Mouse (Mus musculus) embryonic facial prominence, embryonic 15.5 days (tissue): ENCODE measurements around the gene Jag1. TPM values are rescaled to one million over a fixed set of nuclear protein-coding genes. Genes with fewer than 3 reads are reported as not detected.

Experiments
- ATAC-seq: fragments of 200-750 bp; cut with Nextera tagmentation; 2 replicates; pipeline ENCODE4 v1.8.0; 2017; ENCODE audit warnings: low read depth, moderate TSS enrichment; ENCODE audit not compliant: insufficient number of reproducible peaks, low FRiP score, low TSS enrichment
- H3K27ac ChIP-seq: fragments of 300-500 bp; sonication (generic); replicated peaks from 2 replicates; pipeline ENCODE4 v1.5.1; 2015; ENCODE audit warnings: mild to moderate bottlenecking, inconsistent platforms
- H3K27me3 ChIP-seq: fragments of 300-500 bp; sonication (generic); 2 replicates; pipeline ENCODE4 v1.6.1; 2015; ENCODE audit warnings: inconsistent platforms
- H3K36me3 ChIP-seq: fragments of 300-500 bp; sonication (generic); 2 replicates; pipeline ENCODE4 v1.6.1; 2015; ENCODE audit warnings: mild to moderate bottlenecking, inconsistent platforms
- H3K4me1 ChIP-seq: fragments of 300-500 bp; sonication (generic); 2 replicates; pipeline ENCODE4 v1.6.1; 2015; ENCODE audit warnings: inconsistent platforms
- H3K4me2 ChIP-seq: fragments of 300-500 bp; sonication (generic); replicated peaks from 2 replicates; pipeline ENCODE4 v1.6.1; 2015; ENCODE audit warnings: mild to moderate bottlenecking, inconsistent platforms
- H3K4me3 ChIP-seq: fragments of 300-500 bp; sonication (generic); replicated peaks from 2 replicates; pipeline ENCODE4 v1.5.1; 2015; ENCODE audit warnings: mild to moderate bottlenecking, inconsistent platforms
- H3K9ac ChIP-seq: fragments of 300-500 bp; sonication (generic); 2 replicates; pipeline ENCODE4 v1.6.1; 2015; ENCODE audit warnings: inconsistent platforms
- H3K9me3 ChIP-seq: fragments of 300-500 bp; sonication (generic); replicated peaks from 2 replicates; pipeline ENCODE4 v1.6.1; 2016; ENCODE audit warnings: inconsistent platforms
- WGBS: fragments of 180-500 bp; shearing (Covaris S2); methylation state at CpG from one replicate; pipeline ENCODE4 v1.1.7; 2015; 5-methylcytosine and 5-hydroxymethylcytosine counted together
- polyA plus RNA-seq: library from polyadenylated mRNA; unstranded; fragments of >200 nt; fragmentation: Nextera tagmentation; extraction: Ambion mirVana; gene quantifications from 2 replicates; pipeline ENCODE4 v1.2.1, GENCODE M21; 2015

The Jag1 gene
- polyA plus RNA-seq, 1 experiment from 2014 or later: 32.2 TPM

GRCm38 (mm10) chr2:137098269-137099035 lies 18.0 kb downstream of the Jag1 start:
- ATAC-seq: no peak; the same call in 1 of the 2 replicates
- H3K4me2 ChIP-seq: no peak overlapping the region
- H3K9ac ChIP-seq: no peak overlapping the region
- H3K4me1 ChIP-seq: peaks cover 25% of the 10 kb centered on the region
- H3K36me3 ChIP-seq: peaks cover 50% of the 10 kb centered on the region
- H3K4me3 ChIP-seq: no peak overlapping the region
- H3K9me3 ChIP-seq: no peaks in the 10 kb centered on the region
- WGBS: 46% methylated on average over 11 of the region's 11 CpGs
- H3K27ac ChIP-seq: peak overlapping the region; percentile 63
- H3K27me3 ChIP-seq: no peaks in the 10 kb centered on the region

- Histone ChIP-seq H3K9me3 (no peaks in the 10 kb centered on the region), H3K36me3 (peaks cover 63% of the 10 kb centered on the region), H3K4me1 (peaks cover 25% of the 10 kb centered on the region), H3K4me3 (no peak overlapping the region), H3K9ac (no peak overlapping the region), H3K27me3 (no peaks in the 10 kb centered on the region), H3K4me2 (no peak overlapping the region), H3K27ac (no peak overlapping the region)
- ATAC-seq: no peak
- 7% methylated on average over 3 of the region's 5 CpGs for WGBS
These were observed 19.4 kb downstream of the Jag1 start for GRCm38 (mm10) chr2:137096981-137097460.

GRCm38 (mm10) chr2:137094301-137094700 lies 22.1 kb downstream of the Jag1 start:
- Histone ChIP-seq H3K4me3 (no peak overlapping the region), H3K4me2 (no peak overlapping the region), H3K27me3 (no peaks in the 10 kb centered on the region), H3K4me1 (peaks cover 13% of the 10 kb centered on the region), H3K36me3 (peaks cover 76% of the 10 kb centered on the region), H3K27ac (no peak overlapping the region), H3K9me3 (no peaks in the 10 kb centered on the region), H3K9ac (no peak overlapping the region)
- 63% methylated on average over 8 of the region's 8 CpGs for WGBS
- no peak for ATAC-seq

GRCm38 (mm10) chr2:137093298-137093630 lies 23.2 kb downstream of the Jag1 start:
- H3K4me1 ChIP-seq: peaks cover 10% of the 10 kb centered on the region
- no peak overlapping the region for H3K9ac ChIP-seq
- no peaks in the 10 kb centered on the region for H3K9me3 ChIP-seq
- no peaks in the 10 kb centered on the region for H3K27me3 ChIP-seq
- H3K4me3 ChIP-seq: no peak overlapping the region
- peaks cover 80% of the 10 kb centered on the region for H3K36me3 ChIP-seq
- no peak for ATAC-seq
- H3K4me2 ChIP-seq: no peak overlapping the region
- 74% methylated on average over 7 of the region's 7 CpGs for WGBS
- no peak overlapping the region for H3K27ac ChIP-seq

- 61% methylated on average over 10 of the region's 10 CpGs for WGBS
- no peaks in the 10 kb centered on the region for H3K9me3 ChIP-seq
- H3K27ac ChIP-seq: no peak overlapping the region
- H3K9ac ChIP-seq: no peak overlapping the region
- H3K27me3 ChIP-seq: no peaks in the 10 kb centered on the region
- H3K4me1 ChIP-seq: peaks cover 13% of the 10 kb centered on the region
- ATAC-seq: no peak
- peaks cover 82% of the 10 kb centered on the region for H3K36me3 ChIP-seq
- H3K4me3 ChIP-seq: no peak overlapping the region
- H3K4me2 ChIP-seq: no peak overlapping the region
These were observed 23.7 kb downstream of the Jag1 start for GRCm38 (mm10) chr2:137092523-137093297.

GRCm38 (mm10) chr2:137091766-137092522 lies 24.5 kb downstream of the Jag1 start:
- Histone ChIP-seq H3K4me1 (peaks cover 17% of the 10 kb centered on the region), H3K36me3 (peaks cover 90% of the 10 kb centered on the region), H3K4me3 (no peak overlapping the region), H3K9me3 (no peaks in the 10 kb centered on the region), H3K27ac (no peak overlapping the region), H3K9ac (no peak overlapping the region), H3K4me2 (no peak overlapping the region), H3K27me3 (no peaks in the 10 kb centered on the region)
- ATAC-seq: no peak
- WGBS: 83% methylated on average over 11 of the region's 11 CpGs

- 37% methylated on average over 6 of the region's 6 CpGs for WGBS
- H3K27ac ChIP-seq: no peak overlapping the region; the same call in 1 of the 2 replicates
- H3K27me3 ChIP-seq: no peaks in the 10 kb centered on the region
- H3K36me3 ChIP-seq: peaks cover 91% of the 10 kb centered on the region
- no peak overlapping the region for H3K4me3 ChIP-seq
- ATAC-seq: peak; percentile 65; the same call in 1 of the 2 replicates
- H3K9ac ChIP-seq: no peak overlapping the region
- H3K9me3 ChIP-seq: no peaks in the 10 kb centered on the region
- H3K4me2 ChIP-seq: no peak overlapping the region
- peaks cover 15% of the 10 kb centered on the region for H3K4me1 ChIP-seq
These were observed 28.7 kb downstream of the Jag1 start for GRCm38 (mm10) chr2:137087705-137088104.

GRCm38 (mm10) chr2:137086621-137087395 lies 29.6 kb downstream of the Jag1 start:
- peaks cover 15% of the 10 kb centered on the region for H3K4me1 ChIP-seq
- H3K9me3 ChIP-seq: no peaks in the 10 kb centered on the region
- WGBS: 70% methylated on average over 14 of the region's 14 CpGs
- no peak for ATAC-seq
- no peak overlapping the region for H3K9ac ChIP-seq
- no peaks in the 10 kb centered on the region for H3K27me3 ChIP-seq
- no peak overlapping the region for H3K27ac ChIP-seq
- H3K4me2 ChIP-seq: no peak overlapping the region
- no peak overlapping the region for H3K4me3 ChIP-seq
- peaks cover 86% of the 10 kb centered on the region for H3K36me3 ChIP-seq

GRCm38 (mm10) chr2:137085257-137085656 lies 31.2 kb downstream of the Jag1 start:
- no peak overlapping the region for H3K9ac ChIP-seq
- WGBS: 70% methylated on average over 8 of the region's 8 CpGs
- peaks cover 70% of the 10 kb centered on the region for H3K36me3 ChIP-seq
- no peaks in the 10 kb centered on the region for H3K9me3 ChIP-seq
- H3K27me3 ChIP-seq: no peaks in the 10 kb centered on the region
- no peak overlapping the region for H3K4me3 ChIP-seq
- peaks cover 24% of the 10 kb centered on the region for H3K4me1 ChIP-seq
- ATAC-seq: no peak
- H3K27ac ChIP-seq: no peak overlapping the region
- no peak overlapping the region for H3K4me2 ChIP-seq

- no peak overlapping the region for H3K4me2 ChIP-seq
- H3K27me3 ChIP-seq: no peaks in the 10 kb centered on the region
- H3K36me3 ChIP-seq: peaks cover 51% of the 10 kb centered on the region
- no peak overlapping the region for H3K27ac ChIP-seq
- no peak for ATAC-seq
- peaks cover 36% of the 10 kb centered on the region for H3K4me1 ChIP-seq
- H3K9ac ChIP-seq: no peak overlapping the region
- no peaks in the 10 kb centered on the region for H3K9me3 ChIP-seq
- no peak overlapping the region for H3K4me3 ChIP-seq
- WGBS: 86% methylated on average over 24 of the region's 24 CpGs
These were observed 33.4 kb downstream of the Jag1 start for GRCm38 (mm10) chr2:137082896-137083620.
